Comparison of ENCODE assay signal across 9 mouse cellular contexts in the genomic region with DNA sequence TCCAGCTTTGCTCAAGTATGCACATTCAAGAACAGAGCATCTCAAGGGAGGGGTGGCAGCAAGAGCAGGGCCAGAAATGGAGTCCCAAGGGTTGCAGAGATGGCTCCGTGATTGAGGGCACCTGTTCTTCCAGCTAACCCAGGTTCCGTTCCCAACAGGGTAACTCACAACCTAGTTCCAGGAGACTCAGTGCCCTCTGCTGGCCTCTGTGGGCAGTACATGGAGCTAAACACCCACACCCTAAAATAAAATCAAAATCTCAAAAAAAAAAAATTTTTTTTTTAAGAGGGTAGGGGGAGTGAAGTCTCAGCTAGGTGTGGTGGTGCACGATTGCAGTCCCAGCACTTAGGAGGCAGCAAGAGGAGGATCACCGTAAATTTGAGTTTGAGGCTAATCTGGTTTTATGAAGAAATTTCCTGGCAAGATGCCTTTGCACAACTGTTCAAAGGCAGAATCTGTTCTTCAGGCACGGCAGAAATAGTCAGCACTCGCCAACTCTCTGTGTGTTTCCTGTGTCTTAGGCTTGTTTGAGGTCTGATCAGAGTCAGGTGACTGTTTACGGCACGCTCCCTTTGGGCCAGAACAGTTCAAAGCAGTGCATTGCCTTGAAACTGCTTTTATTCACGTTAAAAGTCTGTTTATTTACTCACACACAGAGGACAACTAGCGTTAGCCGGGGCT. TPM values are rescaled to one million over a fixed set of nuclear protein-coding genes. Genes with fewer than 3 reads are reported as not detected.
DNase-seq lines count a peak whose midpoint lies in the region; ATAC-seq and TF ChIP-seq lines count a peak whose summit lies in the region.
"Had no signal": no experiment of that assay in that cellular context is flagged by ENCODE, and none has a peak within 500 bp of the region (broad histone marks: within the 10 kb centered on the region; RNA-seq: fewer than 3 reads in every experiment).

No protein-coding gene starts in this region.

- no peaks in the 10 kb centered on the region for H3K79me2 ChIP-seq in CH12.LX (replicated peaks; ENCODE audit: control insufficient read depth, extremely low read depth, insufficient read depth, poor library complexity, severe bottlenecking)

- WGBS in hindbrain, embryonic 11.5 days: 64% methylated on average over 11 of the region's 11 CpGs
- WGBS in hindbrain, embryonic 13.5 days: 68% methylated on average over 11 of the region's 11 CpGs
- 40% methylated on average over 11 of the region's 11 CpGs for WGBS in cerebellum, adult 2 months

- no peak for ATAC-seq in hindbrain, embryonic 11.5 days (ENCODE audit: low FRiP score)
- ATAC-seq in hindbrain, embryonic 13.5 days (ENCODE audit: low FRiP score): no peak

- TF ChIP-seq RAD21 in CH12.LX (IDR thresholded peaks at IDR 0.05; ENCODE audit: low read depth, low read length): peak; percentile 77

- H3K4me3 ChIP-seq in hindbrain, embryonic 11.5 days (ENCODE audit: low read depth, low read length): no peak overlapping the region
- no peak overlapping the region for H3K4me3 ChIP-seq in hindbrain, embryonic 13.5 days
- H3K4me3 ChIP-seq in CH12.LX (replicated peaks in 1 of 3; ENCODE audit: low read depth in 2 of 3, low read length in 2 of 3, poor library complexity in 1 of 3): no peak overlapping the region
- no peak overlapping the region for H3K4me3 ChIP-seq in cerebellum, adult 2 months (replicated peaks; ENCODE audit: insufficient read depth, low read depth, low read length)
- H3K4me3 ChIP-seq: limb, embryonic 15.5 days had no signal

- no peak overlapping the region for H3K27ac ChIP-seq in hindbrain, embryonic 11.5 days (ENCODE audit: low read depth, low read length)
- H3K27ac ChIP-seq in hindbrain, embryonic 13.5 days: no peak overlapping the region
- H3K27ac ChIP-seq in CH12.LX (ENCODE audit: insufficient read depth, low read depth): no peak overlapping the region
- no peak overlapping the region for H3K27ac ChIP-seq in cerebellum, adult 2 months (ENCODE audit: insufficient read depth, low read length)
- H3K27ac ChIP-seq: limb, embryonic 15.5 days had no signal

- TF ChIP-seq POLR2A in CH12.LX (IDR thresholded peaks at IDR 0.05; ENCODE audit: low read depth, low read length): no peak
- TF ChIP-seq POLR2A in cerebellum, adult 2 months (IDR thresholded peaks at IDR 0.05; ENCODE audit: borderline replicate concordance, insufficient read depth, low read length): no peak

- no peaks in the 10 kb centered on the region for H3K4me1 ChIP-seq in hindbrain, embryonic 11.5 days (replicated peaks; ENCODE audit: control insufficient read depth, insufficient read depth, low read length)
- H3K4me1 ChIP-seq in hindbrain, embryonic 13.5 days (replicated peaks): 0 out of 2 replicates have a peak, but pooled peaks cover 5% of the 10 kb centered on the region
- H3K4me1 ChIP-seq in CH12.LX (ENCODE audit: control insufficient read depth in 1 of 2, insufficient read depth in 2 of 2): peaks cover 19 to 48% of the 10 kb centered on the region in 2 experiments
- H3K4me1 ChIP-seq in cerebellum, adult 2 months (ENCODE audit: control insufficient read depth, insufficient read depth, low read length): no peaks in the 10 kb centered on the region

- in situ Hi-C loops in CH12.LX (cut with MboI; ENCODE audit: low pct_ligation_motif_present, low pct_unique_long_range_greater_than_20kb, low sequenced_read_pairs): loop anchor here (5.0 kb wide), 1 partner anchor 78 kb away; no protein-coding TSS in a partner anchor

- dilution Hi-C loops in CH12.LX (cut with MboI; ENCODE audit: extremely low pct_ligation_motif_present, extremely low pct_unique_long_range_greater_than_20kb, low sequenced_read_pairs): no loop called here

- no peaks in the 10 kb centered on the region for H3K27me3 ChIP-seq in hindbrain, embryonic 11.5 days (ENCODE audit: control insufficient read depth, insufficient read depth, low read length)
- no peaks in the 10 kb centered on the region for H3K27me3 ChIP-seq in hindbrain, embryonic 13.5 days
- H3K27me3 ChIP-seq in CH12.LX (replicated peaks): no peaks in the 10 kb centered on the region
- no peaks in the 10 kb centered on the region for H3K27me3 ChIP-seq in cerebellum, adult 2 months (ENCODE audit: control insufficient read depth, insufficient read depth, low read length)
- H3K27me3 ChIP-seq: limb, embryonic 15.5 days had no signal

- H3K9me3 ChIP-seq in hindbrain, embryonic 11.5 days (ENCODE audit: control insufficient read depth, low read length): no peaks in the 10 kb centered on the region
- H3K9me3 ChIP-seq in hindbrain, embryonic 13.5 days: no peaks in the 10 kb centered on the region
- no peaks in the 10 kb centered on the region for H3K9me3 ChIP-seq in CH12.LX (replicated peaks; ENCODE audit: low read length)
- H3K9me3 ChIP-seq: limb, embryonic 15.5 days had no signal

- DNase-seq in hindbrain, embryonic 11.5 days (ENCODE audit: low spot score): peak; percentile 60
- peak; percentile 61 for DNase-seq in CH12.LX (ENCODE audit: extremely low read depth)
- peak; percentile 36 to 51 for DNase-seq in cerebellum, adult 2 months
- peak; percentile 44 to 47 for DNase-seq in frontal cortex, postnatal 36 days (ENCODE audit: low spot score in 2 of 2)
- peak; percentile 73 for DNase-seq in layer of hippocampus, postnatal 10 days (ENCODE audit: low spot score in 2 of 2)
- peak; percentile 88 for DNase-seq in naive thymus-derived CD4-positive, alpha-beta T cell, adult 2 months (ENCODE audit: low read depth)
- peak; percentile 29 to 36 for DNase-seq in thymus, adult 18-20 months

- no peak overlapping the region for H3K9ac ChIP-seq in hindbrain, embryonic 11.5 days (ENCODE audit: low read depth, low read length)
- H3K9ac ChIP-seq in hindbrain, embryonic 13.5 days: no peak overlapping the region
- H3K9ac ChIP-seq in CH12.LX (ENCODE audit: insufficient read depth, low read depth): no peak overlapping the region
- H3K9ac ChIP-seq: limb, embryonic 15.5 days had no signal

- H3K4me2 ChIP-seq in hindbrain, embryonic 11.5 days (replicated peaks; ENCODE audit: low read depth, low read length): no peak overlapping the region
- H3K4me2 ChIP-seq in hindbrain, embryonic 13.5 days: no peak overlapping the region
- peak overlapping the region; percentile 6; the same call in 1 of the 2 replicates for H3K4me2 ChIP-seq in CH12.LX (ENCODE audit: insufficient read depth, low read depth, poor library complexity, severe bottlenecking)
- H3K4me2 ChIP-seq: limb, embryonic 15.5 days had no signal

- no peak for TF ChIP-seq EP300 in CH12.LX (IDR thresholded peaks at IDR 0.05; ENCODE audit: low read length)

- peak; percentile 60 to 90; a peak in 3 of 4 replicates for TF ChIP-seq CTCF in CH12.LX (conservative IDR thresholded peaks at IDR 0.05 in 1 of 2, IDR thresholded peaks at IDR 0.05 in 1 of 2; ENCODE audit: low read depth in 2 of 2, low read length in 2 of 2)
- peak; percentile 72 for TF ChIP-seq CTCF in cerebellum, adult 2 months (IDR thresholded peaks at IDR 0.05; ENCODE audit: borderline replicate concordance, insufficient read depth, low read depth, low read length)

- no peaks in the 10 kb centered on the region for H3K36me3 ChIP-seq in hindbrain, embryonic 11.5 days (ENCODE audit: control insufficient read depth, insufficient read depth, low read length)
- no peaks in the 10 kb centered on the region for H3K36me3 ChIP-seq in hindbrain, embryonic 13.5 days
- H3K36me3 ChIP-seq in CH12.LX (replicated peaks in 1 of 2; ENCODE audit: control insufficient read depth in 1 of 2, insufficient read depth in 1 of 2, low read length in 1 of 2): no peaks in the 10 kb centered on the region
- H3K36me3 ChIP-seq: limb, embryonic 15.5 days had no signal

TF ChIP-seq in CH12.LX, 34 proteins besides CTCF, POLR2A, EP300 and RAD21 (continues in another document):
- peak; percentile 93 for TF ChIP-seq SMC3 (IDR thresholded peaks at IDR 0.05; ENCODE audit: low read depth, low read length)
- TF ChIP-seq BHLHE40 (IDR thresholded peaks at IDR 0.05; ENCODE audit: low read depth, low read length): 0 out of 2 replicates have a peak, but pooled peaks have one; percentile 16
- TF ChIP-seq CHD1 (IDR thresholded peaks at IDR 0.05; ENCODE audit: low read depth, low read length): no peak
- TF ChIP-seq POLR2AphosphoS2 (IDR thresholded peaks at IDR 0.05; ENCODE audit: low read depth, low read length): no peak
- no peak for TF ChIP-seq TBP (conservative IDR thresholded peaks at IDR 0.05; ENCODE audit: low read depth, low read length)
- TF ChIP-seq GABPA (IDR thresholded peaks at IDR 0.05; ENCODE audit: insufficient replicate concordance, low read depth, low read length): no peak
- no peak for TF ChIP-seq JUN (IDR thresholded peaks at IDR 0.05; ENCODE audit: insufficient read depth, low read depth, low read length)
- TF ChIP-seq ZC3H11A (IDR thresholded peaks at IDR 0.05; ENCODE audit: low read depth, low read length): 0 out of 2 replicates have a peak, but pooled peaks have one; percentile 28
- no peak for TF ChIP-seq TCF12 (IDR thresholded peaks at IDR 0.05; ENCODE audit: low read depth, low read length)
- TF ChIP-seq RCOR1 (conservative IDR thresholded peaks at IDR 0.05; ENCODE audit: low read depth, low read length): no peak
- peak; percentile 12; the same call in 1 of the 2 replicates for TF ChIP-seq ELF1 (IDR thresholded peaks at IDR 0.05; ENCODE audit: low read depth, low read length)
- peak; percentile 23; the same call in 1 of the 2 replicates for TF ChIP-seq SIN3A (IDR thresholded peaks at IDR 0.05; ENCODE audit: low read length)
- TF ChIP-seq MAZ (IDR thresholded peaks at IDR 0.05; ENCODE audit: low read depth, low read length): no peak
- TF ChIP-seq UBTF (IDR thresholded peaks at IDR 0.05; ENCODE audit: low read depth, low read length): no peak

RNA-seq across cellular contexts. Expression of gene Kif23, which starts 38.7 kb away (rescaled TPM):
- polyA plus RNA-seq in hindbrain, embryonic 11.5 days (2014; fragmentation: Nextera tagmentation; extraction: Ambion mirVana): 97.2 and 100 TPM in 2 replicates
- polyA plus RNA-seq in hindbrain, embryonic 13.5 days (2015; fragmentation: Nextera tagmentation; extraction: Ambion mirVana): 18.6 and 22.2 TPM in 2 replicates
- total RNA-seq in CH12.LX (2012; rRNA removed) (50.6 and 71.5 TPM in 2 replicates), CH12.LX (2014; rRNA removed) (87.3 and 96.2 TPM in 2 replicates)
- polyA plus RNA-seq in CH12.LX (2012; ENCODE audit: insufficient read length, low read depth): 125 and 133 TPM in 2 replicates
- polyA plus RNA-seq in cerebellum, adult 2 months (2012; rRNA removed): 0.56 and 0.68 TPM in 2 replicates
- 10 to 100 TPM in 1 of 2 experiments, 1 to 10 TPM in 1; 7.4 to 11.1 TPM for total RNA-seq in layer of hippocampus, postnatal 10 days (2021)

RNA-seq across cellular contexts. Expression of gene Paqr5, which starts 41.3 kb away (rescaled TPM):
- polyA plus RNA-seq in hindbrain, embryonic 11.5 days (2014; fragmentation: Nextera tagmentation; extraction: Ambion mirVana): 0.24 and 1.3 TPM in 2 replicates
- 0.36 and 0.38 TPM in 2 replicates for polyA plus RNA-seq in hindbrain, embryonic 13.5 days (2015; fragmentation: Nextera tagmentation; extraction: Ambion mirVana)
- 0.38 and 0.46 TPM in 2 replicates for total RNA-seq in CH12.LX (2012; rRNA removed)
- total RNA-seq in CH12.LX (2014; rRNA removed): 0.39 and 0.61 TPM in 2 replicates
- 0.43 and 0.87 TPM in 2 replicates for polyA plus RNA-seq in CH12.LX (2012; ENCODE audit: insufficient read length, low read depth)
- polyA plus RNA-seq in cerebellum, adult 2 months (2012; rRNA removed): 5.5 and 5.7 TPM in 2 replicates
- total RNA-seq in layer of hippocampus, postnatal 10 days (2021): 1 to 10 TPM in 1 of 2 experiments, under 1 TPM in 1; 0.94 to 1.1 TPM

Comparison
In these comparisons a context has a peak if more than half of its experiments do, and no peak if none do; other contexts are left out.
1. DNase-seq: peak in every context shown above with its lines; median percentile 88 in naive thymus-derived CD4-positive, alpha-beta T cell, adult 2 months; 73 in layer of hippocampus, postnatal 10 days; 61 in CH12.LX; 60 in hindbrain, embryonic 11.5 days; 46 in frontal cortex, postnatal 36 days; 44 in cerebellum, adult 2 months; 32 in thymus, adult 18-20 months.
2. RNA of gene Kif23, which starts 38.7 kb away (polyA plus RNA-seq): 125 to 133 TPM in CH12.LX, 97.2 to 100 TPM in hindbrain, embryonic 11.5 days and 18.6 to 22.2 TPM in hindbrain, embryonic 13.5 days; 0.56 to 0.68 TPM in cerebellum, adult 2 months; every median in the first group is over 10 times any median in the second.